Mouse (Mus musculus) intestine, postnatal 0 days (tissue): ENCODE data around the gene Ndufa1. TPM values are rescaled to one million over a fixed set of nuclear protein-coding genes. Genes with fewer than 3 reads are reported as not detected.

Experiments
- ATAC-seq: fragments of 200-750 bp; cut with Nextera tagmentation; 2 replicates; pipeline ENCODE4 v1.8.0; 2017; ENCODE audit warnings: mild to moderate bottlenecking, moderate TSS enrichment, moderate library complexity
- H3K27ac ChIP-seq: fragments of 300-500 bp; sonication (generic); 2 replicates; pipeline ENCODE4 v1.5.1; 2014; ENCODE audit warnings: mild to moderate bottlenecking, low read depth, low read length, moderate library complexity
- H3K27me3 ChIP-seq: fragments of 300-500 bp; sonication (generic); replicated peaks from 2 replicates; pipeline ENCODE4 v1.6.1; 2014; ENCODE audit warnings: low read length, mixed read lengths; ENCODE audit not compliant: control insufficient read depth, insufficient read depth
- H3K36me3 ChIP-seq: fragments of 300-500 bp; sonication (generic); 2 replicates; pipeline ENCODE4 v1.6.1; 2014; ENCODE audit warnings: mild to moderate bottlenecking, moderate library complexity; ENCODE audit not compliant: control insufficient read depth, insufficient read depth
- H3K4me1 ChIP-seq: fragments of 300-500 bp; sonication (generic); replicated peaks from 2 replicates; pipeline ENCODE4 v1.6.1; 2014; ENCODE audit warnings: antibody characterized with exemption, low read length, mixed read lengths; ENCODE audit not compliant: control insufficient read depth, insufficient read depth
- H3K4me2 ChIP-seq: fragments of 300-500 bp; sonication (generic); replicated peaks from 2 replicates; pipeline ENCODE4 v1.6.1; 2014; ENCODE audit warnings: low read depth, mild to moderate bottlenecking, moderate library complexity
- H3K4me3 ChIP-seq: fragments of 300-500 bp; sonication (generic); 2 replicates; pipeline ENCODE4 v1.5.1; 2014; ENCODE audit warnings: low read depth, low read length
- H3K9ac ChIP-seq: fragments of 300-500 bp; sonication (generic); 2 replicates; pipeline ENCODE4 v1.6.1; 2014; ENCODE audit warnings: mild to moderate bottlenecking, low read depth, low read length
- H3K9me3 ChIP-seq: fragments of 300-500 bp; sonication (generic); 2 replicates; pipeline ENCODE4 v1.6.1; 2016; ENCODE audit warnings: mixed run types; ENCODE audit not compliant: control insufficient read depth
- CTCF ChIP-seq: sonication (generic); IDR thresholded peaks from 2 replicates; pipeline ENCODE4 v1.5.1; 2016; ENCODE audit warnings: low read depth, mild to moderate bottlenecking, control low read depth, antibody characterized with exemption, moderate library complexity
- WGBS: fragments of 180-500 bp; shearing (Covaris S2); extraction: QIAGEN DNeasy Blood & Tissue Kit; methylation state at CpG from one replicate; pipeline ENCODE4 v1.1.7; 2014; 5-methylcytosine and 5-hydroxymethylcytosine counted together
- polyA plus RNA-seq: library from polyadenylated mRNA; unstranded; fragments of >200 nt; fragmentation: Nextera tagmentation; extraction: Ambion mirVana; gene quantifications from 2 replicates; pipeline ENCODE4 v1.2.1, GENCODE M21; 2015

The Ndufa1 gene
- polyA plus RNA-seq, 1 experiment from 2014 or later: 731 TPM

DNA sequence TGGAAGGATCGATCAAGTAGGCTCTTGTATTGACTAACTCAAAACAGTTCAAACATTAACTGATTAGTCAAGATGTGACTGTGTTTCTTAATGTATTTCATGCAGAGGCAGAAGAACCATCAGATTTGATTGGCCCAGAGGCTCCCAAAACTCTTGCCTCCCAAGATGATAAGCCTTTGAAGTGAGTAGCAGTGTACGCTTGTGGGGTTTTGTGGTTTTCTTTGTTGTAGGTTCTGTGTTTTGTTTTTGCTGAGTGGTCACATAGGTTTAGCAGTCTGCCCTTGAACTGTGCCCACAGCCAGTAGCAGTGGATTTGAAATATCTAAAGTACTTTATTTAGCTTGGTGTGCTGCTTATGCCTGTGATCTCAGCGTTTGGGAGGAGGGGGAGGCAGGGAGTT lies 49.2 kb downstream of the Ndufa1 start:
- WGBS: 83% methylated on average over 3 of the region's 3 CpGs
- Histone ChIP-seq H3K9ac (no peak overlapping the region), H3K27ac (no peak overlapping the region), H3K27me3 (no peaks in the 10 kb centered on the region), H3K4me2 (no peak overlapping the region), H3K9me3 (no peaks in the 10 kb centered on the region), H3K4me3 (no peak overlapping the region), H3K4me1 (no peaks in the 10 kb centered on the region), H3K36me3 (peaks cover 2% of the 10 kb centered on the region; the same call in 1 of the 2 replicates)
- no peak for ATAC-seq
- TF ChIP-seq CTCF: no peak

Other genes starting within 250 kb of the Ndufa1 start
- 5.7 and 6.6 TPM in 2 replicates for gene Sept6, start 199.4 kb downstream of the Ndufa1 start, polyA plus RNA-seq
- not detected in 2 replicates for gene Sowahd, start 142.3 kb downstream of the Ndufa1 start, polyA plus RNA-seq
- 425 and 450 TPM in 2 replicates for gene Rpl39, start 105.8 kb downstream of the Ndufa1 start, polyA plus RNA-seq
- gene Upf3b, start 80.8 kb downstream of the Ndufa1 start, polyA plus RNA-seq: 9.6 and 11.4 TPM in 2 replicates
- gene Nkap, start 64.4 kb downstream of the Ndufa1 start, polyA plus RNA-seq: 9.1 and 11.6 TPM in 2 replicates
- 0.10 TPM in 1 of 2 replicates, not detected in the other for gene Akap14, start 22.3 kb downstream of the Ndufa1 start, polyA plus RNA-seq
- gene Rnf113a1, start 82 bp upstream of the Ndufa1 start, polyA plus RNA-seq: 6.1 and 7.1 TPM in 2 replicates
- gene Gm9, start 19.9 kb upstream of the Ndufa1 start, polyA plus RNA-seq: not detected in 2 replicates
- not detected in 2 replicates for gene Rhox1, start 31.1 kb upstream of the Ndufa1 start, polyA plus RNA-seq
- gene Rhox2a, start 53.8 kb upstream of the Ndufa1 start, polyA plus RNA-seq: not detected in 2 replicates
- not detected in 2 replicates for gene Rhox3a, start 58.8 kb upstream of the Ndufa1 start, polyA plus RNA-seq
- gene Rhox4a, start 74.2 kb upstream of the Ndufa1 start, polyA plus RNA-seq: not detected in 2 replicates
- not detected in 2 replicates for gene Rhox3a2, start 188.9 kb upstream of the Ndufa1 start, polyA plus RNA-seq
- gene Rhox4a2, start 199.7 kb upstream of the Ndufa1 start, polyA plus RNA-seq: not detected in 2 replicates
- gene Rhox2b, start 220.9 kb upstream of the Ndufa1 start, polyA plus RNA-seq: not detected in 2 replicates
- not detected in 2 replicates for gene Rhox4b, start 241.3 kb upstream of the Ndufa1 start, polyA plus RNA-seq